Mouse (Mus musculus): ENCODE results near the gene Rer1.

Rer1 gene

DNA sequence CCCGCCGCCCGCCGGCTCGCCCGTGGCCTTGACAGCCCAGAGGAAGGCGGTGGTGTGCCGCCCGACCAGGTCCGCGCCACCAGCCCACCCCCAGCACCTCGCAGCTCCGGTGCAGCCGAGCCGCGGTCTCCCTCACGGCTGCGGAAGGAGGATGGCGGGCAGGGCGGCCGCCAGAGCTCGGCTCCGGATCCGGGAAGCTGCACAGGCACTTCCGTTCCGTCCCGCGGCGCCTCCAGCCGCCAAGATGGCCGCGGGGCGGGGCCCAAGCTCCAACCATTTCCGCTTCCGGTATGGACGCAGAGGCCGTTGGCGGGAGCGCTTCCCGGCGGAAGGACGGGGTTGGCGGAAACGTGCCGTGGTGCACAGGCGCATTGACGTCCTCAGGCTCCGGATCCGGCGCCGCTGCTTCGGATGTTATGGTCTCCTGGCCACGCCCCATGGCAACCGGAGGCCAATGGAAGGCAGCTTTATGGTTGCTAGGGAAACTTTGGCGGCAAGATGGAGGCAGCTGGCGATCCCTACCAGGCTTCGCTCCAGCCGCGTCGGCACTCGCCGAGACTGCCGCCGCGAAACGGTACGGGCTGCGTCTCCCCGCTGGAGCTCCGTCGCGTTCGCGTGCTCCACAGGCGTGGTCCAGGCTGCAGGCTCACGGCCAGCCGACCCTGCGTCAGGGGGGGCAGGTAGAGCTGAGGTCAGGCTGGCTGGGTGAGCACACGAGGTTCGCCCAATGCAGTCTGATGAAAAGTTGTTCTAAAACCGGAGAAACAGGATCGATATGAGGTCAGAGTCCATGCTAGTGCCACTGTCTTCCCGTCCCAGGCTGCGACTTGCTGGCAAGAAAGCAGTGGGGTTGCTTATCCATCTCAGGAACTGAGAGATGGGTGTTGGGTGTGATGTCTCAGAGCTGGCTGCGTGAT is at the start of gene Rer1, which contains the start of gene Morn1:
Gene Rer1 (minus strand): TSS at position 275 of the 917 bp plus-strand sequence.
Gene Morn1 (plus strand): TSS at position 470 of the 917 bp plus-strand sequence.
- DNase-seq = peak; percentile 100

DNA sequence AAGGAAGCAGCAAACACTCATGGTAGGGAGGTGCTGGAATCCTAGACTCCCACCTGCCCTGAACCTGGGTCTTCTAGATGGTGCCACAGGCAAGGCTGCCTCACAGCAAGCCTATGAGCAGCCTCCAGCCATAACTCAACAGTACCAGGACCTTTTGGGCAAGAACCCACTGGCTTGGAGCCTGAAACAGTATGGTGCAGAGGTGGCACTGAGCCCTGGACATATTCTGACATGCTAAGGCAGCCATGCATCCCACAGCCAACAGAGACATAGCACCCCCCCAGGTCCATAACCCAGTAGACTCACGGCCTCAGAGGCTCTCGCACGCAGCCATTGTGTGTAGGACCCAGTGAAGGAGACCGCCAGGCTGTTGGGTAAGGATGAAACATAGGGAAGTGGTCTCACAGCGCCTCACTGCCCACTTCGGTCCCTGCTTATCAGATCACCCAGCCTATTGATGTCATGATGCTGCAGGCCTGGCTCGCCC is 48.5 kb upstream of the Rer1 start:
- no peak for DNase-seq

DNA sequence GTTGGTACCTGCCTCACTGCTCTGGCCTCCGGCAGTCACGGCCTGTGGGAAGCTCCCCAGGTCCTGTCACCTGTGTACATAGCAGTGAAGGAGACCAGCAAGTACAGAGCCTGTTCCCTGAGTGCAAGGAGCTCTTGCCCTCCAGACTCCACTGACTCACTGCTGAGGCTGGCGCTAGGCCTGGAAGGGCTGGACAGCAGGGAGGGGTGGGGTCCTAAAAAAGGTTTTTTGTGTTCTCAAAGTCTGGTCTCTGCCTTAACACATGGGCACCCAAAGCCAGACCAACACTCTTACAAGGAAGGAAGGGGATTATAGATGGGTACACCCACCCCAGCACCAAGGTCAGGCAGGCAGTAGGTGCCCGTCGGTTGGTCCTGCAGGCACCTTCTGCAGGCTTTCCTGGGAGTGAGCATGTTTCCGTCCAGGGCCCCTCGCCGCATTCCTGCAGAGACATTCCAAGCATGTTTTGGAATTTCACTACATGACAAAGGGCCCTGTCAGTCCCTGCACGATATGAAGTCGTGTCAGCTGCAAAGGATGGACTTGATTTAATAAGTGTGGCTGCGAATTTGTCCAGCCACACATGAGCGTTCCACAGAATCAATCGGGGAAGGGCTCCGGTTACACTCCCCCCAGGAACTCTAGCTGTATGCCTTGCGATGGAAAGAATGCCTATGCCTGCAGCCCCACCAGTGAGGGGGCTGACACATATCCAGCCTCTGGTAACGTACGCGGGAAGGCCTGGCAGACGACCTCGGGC is 47.7 kb upstream of the Rer1 start:
- peak; percentile 58 for DNase-seq

DNA sequence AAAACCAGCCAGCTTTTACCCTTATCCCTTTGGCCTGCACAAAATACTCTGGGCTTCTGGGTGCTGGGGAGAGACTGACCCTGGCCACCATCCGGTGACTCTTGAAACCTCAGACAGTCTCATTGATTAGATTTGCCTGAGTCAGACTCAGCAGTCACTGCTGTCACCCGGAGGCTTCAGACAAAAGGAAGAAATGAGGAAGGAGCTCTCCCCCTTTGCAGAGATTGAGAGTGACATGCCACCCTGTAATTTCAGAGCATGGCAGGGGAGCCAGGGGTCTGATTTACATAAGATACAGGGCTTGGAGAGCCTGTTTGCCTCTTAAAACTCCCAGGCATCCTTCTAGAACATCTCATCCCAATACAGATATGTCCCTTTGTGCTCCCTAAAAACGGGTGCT is 47.0 kb upstream of the Rer1 start:
- no peak for DNase-seq

DNA sequence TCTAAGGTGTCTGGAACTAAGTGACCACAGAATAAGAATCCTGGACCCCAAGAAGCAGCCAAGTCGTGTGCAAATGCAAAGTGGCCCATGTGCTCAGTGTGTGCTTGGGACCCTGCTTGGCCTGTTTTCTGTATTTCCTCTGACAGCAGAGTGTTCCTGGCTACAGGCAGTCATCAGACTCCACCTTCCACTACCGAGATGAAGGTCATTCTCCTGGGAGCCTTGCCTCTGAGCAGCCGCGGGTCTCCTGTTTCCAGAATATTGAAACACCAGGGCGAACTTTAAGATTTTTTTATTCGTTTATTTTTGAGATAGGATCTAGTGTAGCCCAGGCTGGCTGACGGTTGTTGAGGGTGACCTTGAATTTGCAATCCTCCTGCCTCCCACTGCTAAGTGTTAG is 44.4 kb upstream of the Rer1 start:
- DNase-seq = no peak

DNA sequence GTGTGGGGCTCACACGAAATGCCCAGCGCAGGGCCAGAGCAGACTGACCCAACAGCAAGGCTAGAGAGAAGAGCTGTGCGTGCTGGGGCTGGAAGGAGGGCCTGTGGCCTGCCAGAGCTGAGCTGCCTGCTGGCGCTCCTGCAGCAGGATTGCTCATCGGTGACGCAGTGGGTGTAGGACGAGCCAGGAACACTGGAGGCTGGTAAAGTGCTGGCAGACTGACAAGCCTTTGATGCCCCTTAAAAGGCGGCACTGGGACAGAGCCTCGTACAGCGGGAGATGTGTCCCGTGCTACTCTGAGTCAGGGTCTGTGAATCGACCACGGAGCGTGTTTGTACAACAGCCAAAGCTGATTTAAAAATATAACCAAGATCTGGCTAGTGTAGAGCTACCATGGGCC is 43.8 kb upstream of the Rer1 start:
- peak; percentile 57 for DNase-seq

DNA sequence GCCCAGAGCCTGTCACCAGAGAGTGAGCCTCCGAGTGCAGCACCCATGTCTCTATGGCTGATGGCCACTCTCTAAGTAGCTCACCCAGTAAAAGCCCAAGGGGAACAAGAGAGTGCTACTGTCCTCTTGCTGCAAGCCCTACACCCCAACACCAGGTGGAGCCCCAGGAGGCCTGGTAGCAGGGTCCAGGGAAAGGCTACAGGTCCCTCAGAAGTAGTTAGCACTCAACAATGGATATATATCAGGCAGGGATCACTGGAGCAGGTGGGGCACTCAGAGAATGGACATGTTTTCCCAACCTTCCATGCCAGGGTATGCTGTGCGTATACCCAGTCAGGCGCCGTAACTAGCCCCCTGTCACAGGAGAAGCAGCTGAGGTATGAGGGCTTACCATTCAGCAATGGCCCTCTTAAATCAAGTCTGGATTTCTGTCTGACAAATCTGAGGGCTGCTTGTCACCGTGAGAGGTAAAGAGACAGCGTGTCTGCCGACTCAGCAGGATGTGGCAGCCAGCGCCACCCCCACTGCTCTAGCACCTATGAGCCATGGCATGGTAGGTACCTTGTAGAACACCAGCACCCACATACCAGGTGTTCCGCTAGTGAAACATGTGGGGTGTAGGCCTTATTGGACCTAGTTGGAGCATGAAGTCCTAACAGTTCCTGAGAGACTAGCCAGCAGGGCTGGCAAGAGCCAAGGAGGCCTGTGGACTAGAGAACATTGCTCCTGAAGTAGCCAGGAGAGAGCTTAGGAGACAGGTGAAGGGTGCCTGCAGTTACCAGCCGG is 43.1 kb upstream of the Rer1 start:
- peak; percentile 66 for DNase-seq

DNA sequence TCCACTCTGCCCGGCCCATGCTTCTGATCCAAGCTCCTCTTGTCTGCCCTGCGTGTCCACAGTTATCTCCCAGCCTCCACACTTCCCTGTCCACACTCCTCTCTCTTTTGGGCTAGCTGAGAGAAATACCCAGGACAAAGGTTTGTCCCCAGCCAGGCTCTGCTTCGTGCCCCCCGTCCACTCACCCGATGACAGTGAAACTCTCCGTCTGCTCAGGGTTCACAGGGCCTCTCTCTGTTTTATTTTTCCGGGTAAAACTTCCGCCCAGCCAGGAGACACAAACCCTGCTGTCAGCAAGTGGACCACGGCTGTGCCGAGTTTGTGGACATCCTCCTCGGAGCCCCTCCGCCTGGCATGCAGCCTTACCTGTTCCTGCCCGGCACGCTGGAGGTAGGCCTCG is 42.2 kb upstream of the Rer1 start:
- DNase-seq = no peak

DNA sequence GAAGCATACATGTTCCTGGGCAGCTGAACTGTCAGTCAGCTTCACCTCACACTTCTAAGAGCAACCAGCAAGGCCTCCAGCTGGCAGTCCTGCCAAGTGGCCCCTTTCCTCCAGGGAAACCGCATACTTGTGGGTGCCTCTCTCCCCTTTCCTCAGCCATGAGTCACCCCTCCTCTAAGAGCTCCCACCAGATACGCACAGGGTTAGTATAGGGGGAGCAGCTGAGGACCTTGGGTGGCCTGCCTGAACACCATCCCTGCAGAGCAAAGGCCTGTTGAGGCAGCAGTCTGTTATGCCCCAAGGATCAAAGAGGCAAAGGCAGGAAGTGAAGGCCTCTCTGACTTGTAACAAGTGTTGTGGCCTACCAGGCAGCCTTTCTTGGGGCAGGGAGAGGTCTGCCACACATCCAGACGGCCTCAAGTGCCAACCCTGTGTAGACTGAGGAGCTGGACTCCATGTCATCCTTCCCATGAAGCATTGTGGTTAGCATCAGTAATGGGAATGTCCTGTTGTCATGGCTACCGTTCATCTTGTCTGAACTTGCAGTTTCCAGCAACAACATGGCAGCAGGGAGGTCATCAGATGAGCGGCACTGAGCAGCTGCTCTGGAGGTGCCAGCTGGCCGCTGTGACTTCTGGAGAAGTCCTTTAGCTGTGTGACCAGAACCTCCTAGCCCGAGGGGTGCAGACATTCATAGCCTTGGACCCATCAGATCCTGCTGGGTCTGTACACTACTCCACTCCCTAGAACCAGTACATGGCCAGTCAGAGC is 40.6 kb upstream of the Rer1 start:
- DNase-seq = no peak

DNA sequence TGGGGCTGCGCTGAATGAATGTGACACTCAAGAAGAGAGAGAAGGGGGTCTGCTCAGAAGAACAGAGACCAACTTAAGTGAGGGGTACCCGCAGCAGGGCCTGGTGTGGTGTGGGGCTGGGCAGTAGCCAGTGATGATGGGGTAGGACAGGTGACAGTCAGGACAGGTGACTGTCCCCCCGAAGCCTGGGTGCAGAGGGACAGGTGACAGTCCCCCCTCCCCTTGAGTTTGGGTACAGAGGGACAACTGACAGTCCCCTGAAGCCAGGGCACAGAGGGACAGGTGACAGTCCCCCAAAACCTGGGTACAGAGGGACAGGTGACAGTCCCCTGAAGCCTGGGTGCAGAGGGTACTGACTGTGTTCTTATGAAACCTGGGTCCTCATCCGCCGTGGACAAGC is 40.0 kb upstream of the Rer1 start:
- DNase-seq = no peak

DNA sequence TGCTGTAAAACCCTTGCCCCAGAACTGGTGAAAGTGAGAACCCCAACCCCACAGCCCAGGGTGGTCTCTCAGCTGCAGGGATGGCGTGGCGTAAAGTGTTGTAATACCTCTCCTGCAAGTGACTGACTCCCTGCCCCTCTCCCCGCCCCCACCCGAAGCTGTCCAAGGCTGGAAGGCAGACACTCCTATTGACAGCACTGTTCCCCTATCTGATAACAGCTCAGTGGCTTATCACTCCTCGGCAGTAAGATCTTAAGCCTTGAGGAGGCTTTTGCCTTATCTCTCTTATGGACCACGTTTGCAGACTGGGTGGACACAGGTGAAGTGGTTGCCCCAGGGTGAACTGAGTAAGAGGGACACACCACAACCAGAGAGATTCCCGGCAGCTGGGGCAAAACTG is 39.1 kb upstream of the Rer1 start:
- no peak for DNase-seq

DNA sequence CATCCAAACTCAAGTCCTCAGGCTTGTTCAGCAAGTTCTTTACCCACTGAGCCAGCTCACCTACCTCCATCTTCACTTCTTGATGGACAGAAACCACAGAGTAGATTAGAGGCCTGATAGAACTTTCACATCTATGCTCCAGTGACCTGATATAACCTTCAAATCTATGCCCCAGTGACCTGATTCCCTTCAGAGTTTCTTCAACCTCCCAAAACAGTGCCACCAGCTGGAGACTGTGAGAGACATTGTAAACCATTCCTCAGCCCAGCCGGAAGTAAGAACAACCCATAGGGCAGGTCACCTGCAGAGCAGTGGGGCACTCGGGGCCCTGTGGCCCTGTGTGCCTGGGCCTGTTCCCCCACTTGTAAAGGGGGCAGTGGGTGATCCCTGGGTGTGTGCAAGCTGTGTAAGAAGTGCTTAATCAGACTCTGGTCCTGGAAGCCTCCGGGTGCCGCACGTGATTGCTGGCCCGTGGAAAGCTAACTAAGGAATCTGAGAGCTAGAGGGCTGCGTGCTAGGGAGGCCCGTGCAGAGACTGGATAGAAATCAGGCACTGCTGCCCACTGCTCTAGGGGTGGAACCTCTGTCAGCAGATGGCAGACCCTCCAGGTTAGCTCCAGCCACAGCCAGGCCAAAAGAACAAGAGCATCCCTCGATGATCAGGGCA is 37.8 kb upstream of the Rer1 start:
- DNase-seq = peak; percentile 61

DNA sequence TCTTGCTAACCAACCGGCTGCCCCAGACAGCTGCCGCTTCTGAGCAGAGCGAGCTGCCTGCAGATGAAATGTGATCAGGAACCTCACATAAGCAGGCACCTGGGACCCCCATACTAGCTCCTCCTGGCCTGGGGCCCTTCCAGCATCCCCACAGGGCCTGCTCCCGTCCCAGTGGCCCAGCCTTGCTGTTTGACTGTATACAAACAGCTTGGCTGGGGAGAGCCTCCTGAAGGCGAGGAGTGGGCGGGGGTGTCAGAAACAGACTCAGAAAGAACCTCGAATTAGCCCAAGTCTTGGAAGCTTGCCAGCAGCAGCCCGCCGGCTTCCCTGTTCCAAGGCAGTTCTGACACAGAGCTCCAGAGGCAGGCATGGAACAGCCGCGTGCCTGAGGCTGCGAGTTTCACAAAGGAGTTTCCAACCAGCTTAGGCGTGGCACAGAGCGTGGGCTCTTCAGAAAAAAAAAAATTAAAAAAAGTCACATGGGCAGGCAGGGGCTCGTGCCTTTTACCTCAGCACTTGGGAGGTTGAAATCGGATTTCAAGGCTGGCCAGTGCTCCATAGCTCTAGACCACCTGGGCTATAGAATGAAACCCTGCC is 36.4 kb upstream of the Rer1 start:
- DNase-seq = peak; percentile 86

DNA sequence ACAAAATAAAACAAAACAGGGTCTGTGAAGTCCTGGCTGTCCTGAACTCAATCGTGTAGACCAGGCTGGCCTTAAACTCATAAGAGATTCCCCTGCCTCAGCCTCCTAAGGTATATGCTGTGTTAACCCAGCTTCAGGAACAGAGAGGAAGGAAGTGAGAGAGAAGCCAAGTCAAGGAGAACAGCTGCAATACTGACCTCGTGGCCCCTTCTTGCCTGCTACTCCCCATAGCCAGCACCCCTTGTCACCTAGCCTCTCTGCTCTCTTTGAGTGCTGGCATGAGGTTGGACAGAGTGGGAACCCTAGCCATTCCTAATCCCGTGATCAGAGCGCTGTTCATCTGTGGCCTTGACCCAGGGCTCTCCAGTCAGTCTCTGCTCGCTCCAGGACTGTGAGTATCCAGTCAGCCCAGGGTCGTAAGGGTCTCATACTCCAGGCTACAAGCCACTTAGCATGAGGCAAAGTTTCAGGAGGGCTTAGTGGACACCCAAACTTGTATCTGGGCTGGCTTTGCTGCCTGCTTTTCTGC is 35.8 kb upstream of the Rer1 start:
- DNase-seq = no peak

DNA sequence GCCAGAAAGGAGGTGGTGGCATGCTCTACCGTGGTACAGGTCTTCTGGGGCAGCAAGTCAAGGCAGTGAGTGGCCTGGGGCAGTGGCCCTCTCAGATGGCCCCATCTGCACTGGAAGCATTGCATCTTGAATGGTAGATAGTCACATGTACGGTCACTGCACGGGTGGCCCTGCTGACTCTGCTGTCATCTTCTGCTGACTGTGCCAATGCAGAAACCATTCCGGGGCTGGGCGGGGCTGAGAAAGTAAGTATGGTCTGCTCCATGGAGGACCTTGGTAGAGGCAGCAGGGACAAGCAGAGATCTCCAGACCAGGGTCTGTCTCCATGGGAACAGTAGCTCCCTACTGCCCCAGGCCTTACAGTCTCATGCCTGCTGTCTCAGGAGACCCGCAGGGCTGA is 35.0 kb upstream of the Rer1 start:
- no peak for DNase-seq

DNA sequence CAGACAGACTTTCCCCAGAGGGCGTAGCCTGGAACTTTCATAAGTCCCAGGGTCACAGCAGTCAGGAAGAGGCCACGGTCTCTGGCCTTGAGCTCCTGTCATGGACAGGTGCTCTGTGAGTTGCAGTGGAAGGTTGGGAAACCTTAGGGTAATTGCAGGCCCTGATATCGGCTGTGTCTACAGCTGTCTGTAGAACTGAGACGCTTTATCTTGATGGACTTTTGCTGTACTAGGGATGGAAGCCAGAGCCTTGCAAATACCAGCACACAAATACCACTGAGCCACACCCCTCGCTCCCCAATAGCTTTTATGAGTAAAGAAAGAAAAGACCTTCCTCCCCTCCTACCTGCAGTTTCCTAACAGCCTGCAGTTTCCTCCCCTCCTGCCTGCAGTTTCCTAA is 34.4 kb upstream of the Rer1 start:
- DNase-seq = no peak

DNA sequence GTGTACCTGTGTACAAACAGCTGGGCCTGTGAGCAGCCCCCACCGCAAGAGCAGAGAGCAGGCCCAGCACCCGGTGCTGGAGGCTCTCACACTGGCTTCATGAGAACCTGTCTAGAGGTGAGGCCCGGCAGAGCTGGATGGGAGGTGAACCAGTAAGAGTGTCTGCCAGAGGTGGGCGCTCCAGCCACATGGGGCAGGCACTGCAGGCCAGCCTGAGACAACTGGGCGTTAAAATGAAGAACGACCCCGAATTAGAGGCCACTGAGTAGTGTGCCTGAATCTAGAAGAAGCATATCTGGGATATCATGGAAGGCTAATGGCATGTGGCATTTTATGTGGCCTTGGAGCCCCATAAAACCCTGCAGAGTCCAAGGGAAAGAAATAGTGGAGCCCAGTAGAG is 33.9 kb upstream of the Rer1 start:
- DNase-seq = no peak

DNA sequence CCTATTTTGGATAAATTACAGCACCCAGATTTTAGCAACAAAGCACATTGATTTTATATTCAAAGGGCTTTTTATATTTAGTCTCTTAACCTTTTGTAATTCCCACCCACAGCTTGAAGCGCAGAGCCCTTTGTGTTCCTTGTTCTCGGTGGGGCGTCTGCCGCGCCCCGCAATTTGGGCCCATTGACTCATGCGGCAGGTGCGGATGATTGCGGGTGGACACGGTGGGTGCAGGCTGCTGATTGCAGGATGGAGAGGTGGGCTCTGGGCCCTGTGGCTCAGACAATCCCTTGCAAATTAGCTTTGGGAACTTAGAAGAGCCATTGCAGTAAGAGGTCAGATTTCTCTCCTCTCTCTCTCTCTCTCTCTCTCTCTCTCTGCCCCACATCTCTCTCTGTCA is 32.1 kb upstream of the Rer1 start:
- no peak for DNase-seq

DNA sequence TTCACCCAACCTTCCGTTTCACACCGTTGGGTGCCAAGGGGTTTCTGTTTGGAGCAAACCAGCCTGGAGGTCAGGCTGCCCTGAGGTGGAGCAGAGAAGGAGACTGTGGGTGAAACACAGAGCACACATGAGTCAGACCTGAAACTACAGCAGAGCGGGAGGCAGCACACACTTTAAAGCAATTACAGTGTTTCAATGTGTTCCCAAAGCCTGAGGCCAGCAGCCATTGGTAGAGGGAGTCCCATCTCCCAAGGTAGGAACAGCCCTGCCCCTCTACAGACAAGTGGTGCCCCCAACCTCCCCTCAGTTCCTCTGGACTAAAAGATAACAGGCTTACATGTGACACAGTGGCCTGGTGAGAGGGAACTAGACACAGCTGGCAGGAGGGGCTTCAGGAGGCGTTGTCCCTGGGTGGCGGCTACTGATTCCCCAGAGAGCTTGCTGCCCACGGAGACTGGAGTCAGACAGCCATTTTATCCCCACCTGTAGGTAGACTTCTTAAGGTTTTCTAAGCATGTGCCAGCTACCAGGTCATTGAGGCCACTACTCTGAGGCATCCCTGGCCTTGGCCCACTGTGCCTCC is 31.3 kb upstream of the Rer1 start:
- no peak for DNase-seq

DNA sequence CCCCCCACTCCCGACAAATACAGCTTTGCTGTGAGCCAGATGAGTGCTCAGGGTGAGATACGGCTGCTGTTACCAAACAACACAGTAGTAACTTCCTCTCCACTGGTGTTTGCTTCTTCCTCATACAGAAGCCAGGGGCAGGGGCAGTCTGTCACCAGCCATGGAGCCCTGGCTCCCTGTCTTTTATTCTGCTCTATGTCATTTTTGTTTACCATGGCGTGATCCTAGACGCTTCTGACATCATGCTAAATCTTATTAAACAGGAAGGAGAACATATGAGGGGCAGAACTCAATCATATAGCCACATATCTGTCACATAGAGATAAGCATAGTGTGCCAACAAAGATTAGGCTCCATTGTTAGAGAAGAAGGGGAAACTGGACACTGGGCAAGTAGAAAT is 30.4 kb upstream of the Rer1 start:
- no peak for DNase-seq

Measured in kidney, postnatal 10 days (tissue).